ENCODE assay signal across 8 mouse cellular contexts in genomic region chr10:74995377-74995776, GRCm38 (mm10). TPM values are rescaled to one million over a fixed set of nuclear protein-coding genes. Genes with fewer than 3 reads are reported as not detected.
DNase-seq lines count a peak whose midpoint lies in the region; ATAC-seq lines count a peak whose summit lies in the region.
"Had no signal": no experiment of that assay in that cellular context is flagged by ENCODE, and none has a peak within 500 bp of the region (broad histone marks: within the 10 kb centered on the region; RNA-seq: fewer than 3 reads in every experiment).

No protein-coding gene starts in this region.

- no peaks in the 10 kb centered on the region for H3K36me3 ChIP-seq in embryonic facial prominence, embryonic 15.5 days
- H3K36me3 ChIP-seq in hindbrain, embryonic 14.5 days (replicated peaks; ENCODE audit: control insufficient read depth, insufficient read depth), result peaks cover 25% of the 10 kb centered on the region
- H3K36me3 ChIP-seq: liver, embryonic 13.5 days had no signal

- H3K9me3 ChIP-seq in embryonic facial prominence, embryonic 15.5 days (replicated peaks), result no peaks in the 10 kb centered on the region
- no peaks in the 10 kb centered on the region for H3K9me3 ChIP-seq in hindbrain, embryonic 14.5 days (ENCODE audit: control insufficient read depth, low read length)
- H3K9me3 ChIP-seq: liver, embryonic 13.5 days had no signal

- H3K4me3 ChIP-seq in embryonic facial prominence, embryonic 15.5 days (replicated peaks), result peak overlapping the region; percentile 25
- H3K4me3 ChIP-seq in hindbrain, embryonic 14.5 days (replicated peaks; ENCODE audit: low read length), result no peak overlapping the region; the same call in 1 of the 2 replicates
- H3K4me3 ChIP-seq: liver, embryonic 13.5 days had no signal

- H3K4me1 ChIP-seq in embryonic facial prominence, embryonic 15.5 days, result peaks cover 11% of the 10 kb centered on the region; the same call in 1 of the 2 replicates
- peaks cover 38% of the 10 kb centered on the region for H3K4me1 ChIP-seq in hindbrain, embryonic 14.5 days (replicated peaks; ENCODE audit: control insufficient read depth, insufficient read depth, low read length)
- H3K4me1 ChIP-seq: liver, embryonic 13.5 days had no signal

- intact Hi-C loops in left cerebral cortex, postnatal 10 days (cut with DNase I), result no loop called here

- no peaks in the 10 kb centered on the region for H3K27me3 ChIP-seq in embryonic facial prominence, embryonic 15.5 days
- H3K27me3 ChIP-seq in hindbrain, embryonic 14.5 days (ENCODE audit: control insufficient read depth, insufficient read depth, low read length), result no peaks in the 10 kb centered on the region

- no peak overlapping the region for H3K27ac ChIP-seq in embryonic facial prominence, embryonic 15.5 days (replicated peaks)
- peak overlapping the region; percentile 63 for H3K27ac ChIP-seq in hindbrain, embryonic 14.5 days
- H3K27ac ChIP-seq: liver, embryonic 13.5 days had no signal

- no peak for ATAC-seq in embryonic facial prominence, embryonic 15.5 days (ENCODE audit: insufficient number of reproducible peaks, low FRiP score, low TSS enrichment, low read depth)
- ATAC-seq in hindbrain, embryonic 14.5 days (ENCODE audit: low FRiP score), result peak; percentile 39

- 5% methylated on average over 17 of the region's 17 CpGs for WGBS in embryonic facial prominence, embryonic 15.5 days
- WGBS in hindbrain, embryonic 14.5 days, result 3% methylated on average over 12 of the region's 17 CpGs

- peak overlapping the region; percentile 49 for H3K4me2 ChIP-seq in embryonic facial prominence, embryonic 15.5 days (replicated peaks)
- peak overlapping the region; percentile 49 for H3K4me2 ChIP-seq in hindbrain, embryonic 14.5 days (replicated peaks)
- H3K4me2 ChIP-seq: liver, embryonic 13.5 days had no signal

- no peak overlapping the region for H3K9ac ChIP-seq in embryonic facial prominence, embryonic 15.5 days
- peak overlapping the region; percentile 47 for H3K9ac ChIP-seq in hindbrain, embryonic 14.5 days
- H3K9ac ChIP-seq: liver, embryonic 13.5 days had no signal

- peak; percentile 32 to 75 for DNase-seq in left cerebral cortex, postnatal 10 days (ENCODE audit: extremely low spot score in 1 of 2, low spot score in 2 of 2)
- no peak for DNase-seq in left cerebral cortex, adult 11 months (ENCODE audit: low spot score)
- DNase-seq in hindbrain, embryonic 14.5 days (ENCODE audit: low spot score), result peak; percentile 50
- peak; percentile 63 for DNase-seq in neural tube, embryonic 10.5 days (ENCODE audit: extremely low spot score, low spot score)
- no peak for DNase-seq in thymus, adult 18-20 months
- DNase-seq in spleen, adult 18-20 months, result no peak
- DNase-seq: liver, embryonic 13.5 days had no signal

RNA-seq across cellular contexts. Expression of gene Gnaz, which starts 28.4 kb away (rescaled TPM):
- 100 to 1,000 TPM; 164 TPM for total RNA-seq in left cerebral cortex, postnatal 10 days (2021)
- polyA plus RNA-seq in embryonic facial prominence, embryonic 15.5 days (2015; fragmentation: Nextera tagmentation; extraction: Ambion mirVana), result 4.0 and 5.8 TPM in 2 replicates
- polyA plus RNA-seq in hindbrain, embryonic 14.5 days (2014; fragmentation: Nextera tagmentation; extraction: Ambion mirVana), result 66.8 and 77.7 TPM in 2 replicates

RNA-seq across cellular contexts. Expression of gene Rsph14, which starts 37.0 kb away (rescaled TPM):
- total RNA-seq in left cerebral cortex, postnatal 10 days (2021), result under 1 TPM; 0.53 to 0.64 TPM
- polyA plus RNA-seq in embryonic facial prominence, embryonic 15.5 days (2015; fragmentation: Nextera tagmentation; extraction: Ambion mirVana), result 5.2 and 6.9 TPM in 2 replicates
- polyA plus RNA-seq in hindbrain, embryonic 14.5 days (2014; fragmentation: Nextera tagmentation; extraction: Ambion mirVana), result 0.20 and 0.50 TPM in 2 replicates
- polyA plus RNA-seq: liver, embryonic 13.5 days had no signal

RNA-seq across cellular contexts. Expression of gene Rab36, which starts 41.5 kb away (rescaled TPM):
- total RNA-seq in left cerebral cortex, postnatal 10 days (2021), result 10 to 100 TPM; 39.1 to 41.8 TPM
- 10.6 and 15.0 TPM in 2 replicates for polyA plus RNA-seq in embryonic facial prominence, embryonic 15.5 days (2015; fragmentation: Nextera tagmentation; extraction: Ambion mirVana)
- polyA plus RNA-seq in hindbrain, embryonic 14.5 days (2014; fragmentation: Nextera tagmentation; extraction: Ambion mirVana), result 14.5 and 17.0 TPM in 2 replicates

Comparison
In these comparisons a context has a peak if more than half of its experiments do, and no peak if none do; other contexts are left out.
1. DNase-seq: peak in left cerebral cortex, postnatal 10 days (2 of 2), hindbrain, embryonic 14.5 days (single experiment) and neural tube, embryonic 10.5 days (single experiment); none in left cerebral cortex, adult 11 months (single experiment), thymus, adult 18-20 months (0 of 2) and spleen, adult 18-20 months (0 of 2).